8 mouse cellular contexts compared by ENCODE assay signal in genomic region chr11:20916473-20916911, GRCm38 (mm10).
DNase-seq lines count a peak whose midpoint lies in the region.

No protein-coding gene starts in this region.

- peaks cover 5% of the 10 kb centered on the region for H3K36me3 ChIP-seq in megakaryocyte, embryonic 14.5 days (replicated peaks; ENCODE audit: low read length)

- H3K27me3 ChIP-seq in megakaryocyte, embryonic 14.5 days (replicated peaks), result no peaks in the 10 kb centered on the region

- peak overlapping the region; percentile 83 for H3K4me3 ChIP-seq in megakaryocyte, embryonic 14.5 days (replicated peaks)

- no peaks in the 10 kb centered on the region for H3K9me3 ChIP-seq in megakaryocyte, embryonic 14.5 days

- peaks cover 95% of the 10 kb centered on the region for H3K4me1 ChIP-seq in megakaryocyte, embryonic 14.5 days

- DNase-seq in spleen, adult 12 weeks (ENCODE audit: low spot score), result peak; percentile 66
- no peak for DNase-seq in spleen, adult 18-20 months
- DNase-seq in heart, adult 8-10 months (ENCODE audit: low spot score), result peak; percentile 53
- peak; percentile 52 to 65 for DNase-seq in kidney, postnatal 4 days
- no peak for DNase-seq in cerebellum, adult 11-12 months
- DNase-seq in layer of hippocampus, postnatal 10 days (ENCODE audit: low spot score in 2 of 2), result no peak
- no peak for DNase-seq in layer of hippocampus, adult 8-10 months (ENCODE audit: low spot score in 2 of 2)

Comparison
In these comparisons a context has a peak if more than half of its experiments do, and no peak if none do; other contexts are left out.
1. DNase-seq: peak in spleen, adult 12 weeks (single experiment), heart, adult 8-10 months (single experiment) and kidney, postnatal 4 days (2 of 2); none in spleen, adult 18-20 months (0 of 2), cerebellum, adult 11-12 months (single experiment), layer of hippocampus, postnatal 10 days (0 of 2) and layer of hippocampus, adult 8-10 months (0 of 2).